Mouse (Mus musculus) retina, postnatal 1 day (tissue): ENCODE results near the gene Nhlrc4.

ENCODE experiments used
- DNase-seq: peaks from one replicate; pipeline ENCODE4 v3.0.0-alpha.2; 2012

The Nhlrc4 gene

DNA sequence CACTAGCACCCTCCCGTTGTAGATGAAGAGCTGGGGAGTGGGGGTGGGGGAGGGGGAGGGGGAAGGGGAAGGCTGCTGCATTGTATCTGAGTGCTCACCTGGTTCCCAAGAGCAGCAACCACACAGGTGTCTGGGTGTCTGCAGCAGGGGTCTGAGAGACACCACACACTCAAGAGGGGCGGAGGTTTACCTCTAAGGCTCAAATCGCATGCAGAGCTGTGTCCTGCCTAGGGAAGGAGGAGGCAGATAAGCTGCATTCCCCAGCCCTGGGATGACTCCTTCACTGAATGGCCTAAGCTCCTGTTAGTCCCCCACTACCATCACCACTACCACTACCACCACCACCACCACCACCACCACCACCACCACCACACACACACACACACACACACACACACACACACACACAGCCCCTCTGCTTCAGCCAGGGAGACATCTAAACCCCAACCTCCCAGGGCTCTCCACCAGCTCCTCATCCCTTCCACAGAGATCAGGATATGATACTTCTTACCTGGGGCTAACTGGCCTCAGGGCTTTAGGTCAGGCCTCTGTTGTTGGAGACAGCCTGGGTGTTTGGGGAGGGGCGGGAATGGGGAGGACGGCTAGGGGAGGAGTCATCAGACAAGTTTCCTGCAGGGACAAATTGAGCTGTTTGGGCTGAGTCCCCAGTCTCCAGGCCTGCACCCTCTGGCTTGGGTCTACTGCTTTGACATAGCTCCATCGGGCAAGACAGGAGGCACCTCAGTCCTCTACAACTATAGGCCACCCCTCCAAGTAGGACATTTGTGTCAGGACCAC, at the start of gene Nhlrc4, which contains the start of gene Pigq:
Nhlrc4 (minus strand) TSS at position 596 of the 798 bp plus-strand sequence.
Pigq (minus strand) TSS at position 571 of the 798 bp plus-strand sequence.
- DNase-seq = no peak

DNA sequence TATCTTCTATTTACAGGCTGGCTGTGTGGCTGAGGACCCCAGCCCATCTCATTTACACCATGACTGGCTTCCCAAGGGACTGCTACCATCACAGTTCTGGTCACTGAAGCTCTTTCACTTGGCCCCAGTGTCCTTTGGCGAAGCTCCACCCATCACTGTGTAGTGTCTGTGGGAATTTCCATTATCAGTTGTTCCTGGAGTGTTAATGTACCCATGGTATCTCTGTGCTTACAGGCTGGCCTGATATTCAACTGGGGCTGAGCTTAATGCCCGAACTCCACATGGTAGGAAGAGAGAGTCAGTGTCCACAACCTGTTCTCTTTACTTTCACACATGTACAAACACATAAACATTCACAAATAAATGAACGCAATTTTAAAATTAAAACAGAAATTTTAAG, 48.7 kb upstream of the Nhlrc4 start:
- DNase-seq = no peak

DNA sequence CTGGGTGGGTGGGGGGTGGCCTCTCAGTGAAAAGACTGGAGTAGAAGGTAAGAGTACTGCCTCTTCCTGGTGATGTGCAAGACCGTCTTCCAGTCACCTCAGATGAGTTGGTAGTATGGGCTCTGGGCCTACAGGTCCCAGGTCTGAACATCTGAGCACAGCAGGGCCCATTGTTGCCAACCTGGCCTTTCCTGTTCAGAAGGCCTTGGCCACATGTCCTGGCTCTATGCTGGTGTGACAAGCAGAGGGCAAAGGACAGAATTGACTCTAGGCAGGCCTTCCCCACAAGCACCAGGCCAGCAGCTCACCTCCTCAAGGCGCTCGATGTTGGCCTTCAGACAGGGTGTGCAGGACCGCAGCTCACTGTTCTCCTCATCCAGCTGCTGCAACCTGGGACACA, 47.5 kb upstream of the Nhlrc4 start:
- no peak for DNase-seq

DNA sequence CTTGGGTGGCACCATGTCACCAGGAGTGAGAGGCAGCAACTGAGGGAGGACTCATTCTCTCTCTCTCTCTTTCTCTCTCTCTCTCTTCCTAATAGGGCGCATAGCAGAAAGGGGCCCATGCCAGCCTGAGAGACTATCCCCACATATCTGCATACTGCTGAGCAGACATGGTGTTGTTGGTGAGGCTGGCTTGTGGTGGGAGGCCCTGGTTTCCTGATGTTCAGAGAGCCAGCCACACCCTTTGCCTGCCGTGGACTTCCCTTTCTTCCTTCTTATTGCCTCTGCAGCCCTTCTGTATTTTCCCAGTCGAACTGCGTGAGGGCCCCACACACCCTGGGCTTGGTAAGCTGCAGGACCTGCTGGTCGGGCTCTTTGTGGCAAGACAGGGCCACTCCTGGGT, 45.6 kb upstream of the Nhlrc4 start:
- no peak for DNase-seq

DNA sequence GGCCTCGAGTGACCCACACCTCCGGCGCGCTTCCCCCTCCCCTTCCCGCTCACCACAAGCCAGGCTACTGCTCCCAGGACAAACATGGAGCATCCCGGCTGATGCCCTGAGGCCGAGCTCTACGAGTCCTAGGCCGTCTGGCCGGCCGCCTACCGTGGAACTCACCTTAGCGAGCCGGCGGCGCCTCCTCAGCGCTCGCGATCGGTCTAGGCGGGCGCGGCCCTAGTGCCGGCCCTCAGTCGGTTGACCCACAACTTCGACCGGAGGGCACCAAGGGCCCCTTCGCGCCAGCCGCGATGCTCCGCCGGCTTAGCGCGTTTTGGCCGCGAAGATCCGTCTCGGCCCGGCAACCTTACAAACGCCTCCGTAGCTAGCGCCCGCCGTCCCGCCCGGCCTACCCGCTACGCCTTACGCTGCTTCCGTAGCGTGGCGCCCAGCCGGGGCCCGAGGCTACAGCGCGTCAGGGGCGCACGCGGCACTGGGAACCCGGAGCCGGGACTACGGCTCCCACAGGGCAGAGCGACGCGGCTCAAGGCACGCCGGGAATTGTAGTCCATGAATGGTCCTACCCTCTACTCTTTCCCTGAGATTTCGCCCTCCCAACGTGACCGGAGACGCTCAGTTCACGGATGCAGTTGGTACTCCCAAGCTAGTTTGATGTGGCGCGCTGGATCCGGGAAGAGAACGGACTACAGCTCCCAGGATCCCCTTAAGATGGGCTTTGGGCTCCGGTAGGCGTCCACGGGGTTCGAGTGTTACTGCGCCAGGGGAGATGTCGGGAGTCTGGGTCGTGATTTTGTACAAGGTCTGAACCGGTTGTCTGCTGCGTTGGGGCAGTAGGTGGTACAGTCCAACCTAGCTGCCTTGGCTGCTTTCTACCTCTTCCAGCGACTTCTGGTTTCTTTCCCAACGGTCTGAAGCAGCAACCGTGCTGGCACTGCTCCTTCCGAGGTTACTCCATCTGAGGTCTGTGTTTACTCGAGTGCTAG, 40.8 kb upstream of the Nhlrc4 start, which contains the start of gene Capn15:
Capn15 (minus strand) TSS at position 491 of the 989 bp plus-strand sequence.
- DNase-seq = peak; percentile 97

DNA sequence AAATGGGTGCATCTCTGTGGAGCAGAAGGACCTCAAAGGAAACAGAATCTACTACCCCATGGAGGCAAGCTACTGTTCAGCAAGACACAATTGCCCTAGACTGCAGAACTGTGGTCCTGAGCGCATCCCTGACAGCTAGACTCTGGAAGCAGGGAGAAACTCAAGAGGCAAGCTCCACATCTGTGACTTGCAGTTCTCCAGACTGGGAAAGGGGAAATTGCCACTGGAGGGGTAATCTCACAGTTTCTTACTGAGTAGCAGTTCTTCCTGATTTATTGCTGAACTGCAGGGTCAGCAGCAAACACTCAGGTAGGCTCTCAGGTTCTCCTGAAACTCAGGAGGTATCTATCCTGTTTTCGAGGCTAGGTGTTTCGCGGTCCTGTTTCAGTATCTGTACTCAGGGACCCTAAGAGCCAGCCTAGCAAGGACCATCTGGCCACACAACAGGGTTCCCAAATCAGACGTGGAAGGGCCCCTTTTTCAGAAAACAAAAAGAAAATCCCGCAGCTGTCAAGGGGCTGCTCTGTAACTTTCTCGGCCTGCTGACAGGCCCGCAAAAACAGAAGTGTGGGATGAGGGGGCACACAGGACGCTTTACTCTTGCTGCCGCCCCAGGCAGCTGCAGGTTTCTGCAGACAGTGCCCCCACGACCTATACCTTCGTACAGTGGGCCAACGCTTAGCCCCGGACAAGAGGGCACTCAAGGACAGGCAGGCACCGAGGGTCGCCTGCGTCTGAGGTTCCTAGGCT, 40.0 kb upstream of the Nhlrc4 start:
- DNase-seq = peak; percentile 4

DNA sequence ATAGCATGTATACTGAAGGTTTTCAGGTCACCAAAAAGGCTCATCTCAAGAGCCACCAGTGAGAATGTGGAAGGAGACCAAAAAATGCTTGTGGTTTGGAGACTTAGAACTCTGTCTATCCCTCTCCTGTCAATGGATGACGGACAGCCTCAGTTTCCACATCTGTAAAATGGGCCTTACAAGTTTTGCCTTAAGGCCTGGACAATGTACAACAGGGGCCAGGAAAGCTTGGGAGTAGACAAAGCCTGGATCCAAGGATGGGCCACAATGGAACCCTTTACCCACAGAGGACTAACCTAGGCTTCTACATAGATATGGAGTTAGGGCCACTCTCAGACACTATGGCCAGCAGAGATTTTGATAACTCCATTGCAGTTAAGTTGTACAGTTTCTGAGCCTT, 39.3 kb upstream of the Nhlrc4 start:
- no peak for DNase-seq

DNA sequence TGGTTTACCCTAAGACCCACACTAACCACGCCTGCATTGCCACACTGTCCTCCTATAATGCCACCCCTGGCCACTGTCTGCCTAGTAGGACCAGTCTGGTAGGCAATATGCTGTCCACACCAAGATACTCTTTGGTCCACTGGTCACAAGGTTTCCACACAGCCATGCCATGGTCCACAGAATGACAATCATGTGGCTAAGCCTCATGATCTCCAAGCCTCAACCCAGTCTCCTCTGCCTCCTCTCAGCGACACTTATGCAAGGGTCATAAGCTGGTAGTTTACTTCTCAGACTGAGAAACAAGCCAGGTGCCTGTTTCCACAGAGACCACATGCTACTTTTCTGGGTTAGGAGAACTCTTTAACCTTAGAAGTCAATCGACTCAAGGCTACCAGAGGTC, 38.2 kb upstream of the Nhlrc4 start:
- DNase-seq = no peak

GRCm38 (mm10) chr17:25980854-25981253, 36.1 kb upstream of the Nhlrc4 start:
- DNase-seq = no peak

GRCm38 (mm10) chr17:25979829-25980738, 35.3 kb upstream of the Nhlrc4 start:
- DNase-seq = no peak

DNA sequence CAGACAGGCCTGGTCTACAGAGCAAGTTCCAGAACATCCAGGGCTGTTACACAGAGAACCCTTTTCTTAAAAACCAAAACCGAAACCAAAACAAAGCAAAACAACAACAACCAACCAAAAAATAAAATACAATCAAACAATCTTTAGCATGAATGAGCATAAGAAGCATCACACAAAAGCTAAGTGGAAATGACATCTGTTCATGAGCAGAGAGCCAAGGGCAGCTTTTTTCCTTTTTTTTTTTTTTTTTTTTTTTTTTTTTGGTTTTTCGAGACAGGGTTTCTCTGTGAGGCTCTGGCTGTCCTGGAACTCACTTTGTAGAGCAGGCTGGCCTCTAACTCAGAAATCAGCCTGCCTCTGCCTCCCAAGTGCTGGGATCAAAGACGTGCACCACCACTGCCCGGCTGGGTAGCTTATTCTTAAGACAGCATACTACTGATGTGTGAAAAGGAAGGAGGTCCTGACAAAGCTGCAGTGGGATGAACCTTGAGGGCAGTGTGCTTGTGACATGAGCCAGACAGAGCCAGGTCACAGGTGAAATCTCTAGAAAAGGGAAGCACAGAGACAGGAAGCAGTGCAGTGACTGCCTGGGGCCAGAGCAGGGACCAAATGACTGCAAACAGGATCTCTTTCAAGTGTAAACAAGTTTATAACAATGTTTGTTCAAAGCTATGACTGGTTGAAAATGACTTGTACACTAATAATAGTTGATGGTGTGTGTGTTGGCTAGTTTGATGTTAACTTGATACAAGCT, 26.4 kb upstream of the Nhlrc4 start:
- DNase-seq = no peak

DNA sequence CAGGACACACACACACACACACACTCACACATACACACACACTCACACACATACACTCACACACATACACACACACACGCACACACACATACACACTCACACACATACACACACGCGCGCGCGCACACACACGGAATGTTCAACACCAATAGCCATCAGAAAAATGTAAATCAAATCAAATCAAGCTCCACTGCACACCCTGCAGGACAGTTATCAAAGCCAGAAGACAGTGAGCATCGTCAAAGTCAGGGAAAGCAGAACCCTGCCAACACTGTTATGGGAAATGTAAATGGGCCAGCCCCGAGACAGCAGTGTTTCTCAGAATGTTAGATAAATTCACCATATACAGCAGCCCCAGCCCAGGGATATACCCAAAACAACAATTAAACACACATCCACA, 25.7 kb upstream of the Nhlrc4 start:
- peak; percentile 58 for DNase-seq

- DNase-seq = no peak
Observed at GRCm38 (mm10) chr17:25968176-25968575, 23.4 kb upstream of the Nhlrc4 start.

- DNase-seq = no peak
Observed at GRCm38 (mm10) chr17:25967652-25968051, 22.9 kb upstream of the Nhlrc4 start.

DNA sequence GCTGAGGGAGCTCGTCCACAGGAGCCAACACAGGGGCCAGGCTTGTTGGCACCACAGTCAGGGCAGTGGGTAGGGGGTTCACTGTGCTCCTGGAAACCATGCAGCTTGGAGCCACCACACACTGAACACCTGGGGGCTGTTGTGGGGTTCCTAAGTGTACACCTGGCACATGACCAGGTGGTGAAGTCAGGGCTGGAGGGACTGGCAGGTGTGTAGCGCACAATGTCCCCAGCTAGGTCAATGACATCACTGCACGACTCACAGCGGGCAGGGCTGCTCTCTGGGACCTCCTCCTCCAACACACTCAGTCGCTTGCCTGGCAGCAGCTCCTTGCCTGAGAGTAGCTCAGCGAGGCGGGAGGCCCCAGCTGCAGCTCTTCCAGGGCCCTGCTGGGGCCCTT, 19.5 kb upstream of the Nhlrc4 start:
- no peak for DNase-seq

GRCm38 (mm10) chr17:25962413-25962905, 17.7 kb upstream of the Nhlrc4 start:
- DNase-seq = no peak

DNA sequence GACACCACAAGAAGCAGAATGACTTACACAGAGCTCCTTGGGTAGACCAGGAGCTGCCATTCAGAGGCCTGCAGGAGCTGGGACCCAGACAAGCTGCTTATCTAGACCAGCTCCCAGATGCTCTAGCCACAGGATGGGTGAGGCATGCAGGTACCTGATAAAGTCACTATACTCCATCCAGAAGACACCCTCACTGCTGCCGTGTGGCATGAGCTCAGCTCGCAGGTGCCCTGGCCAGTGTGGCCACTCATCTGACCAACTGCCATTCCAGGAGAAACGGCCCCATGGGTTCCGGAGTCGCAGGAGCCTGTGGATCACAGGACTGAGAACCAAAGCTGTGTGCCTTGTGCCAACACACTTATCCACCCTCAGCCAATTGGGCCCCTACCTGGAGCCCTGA, 16.8 kb upstream of the Nhlrc4 start:
- no peak for DNase-seq

GRCm38 (mm10) chr17:25959630-25960467, 15.1 kb upstream of the Nhlrc4 start:
- no peak for DNase-seq

GRCm38 (mm10) chr17:25958771-25959494, 14.2 kb upstream of the Nhlrc4 start:
- DNase-seq = no peak
